ENCODE assay signal across 8 mouse cellular contexts in the genomic region with DNA sequence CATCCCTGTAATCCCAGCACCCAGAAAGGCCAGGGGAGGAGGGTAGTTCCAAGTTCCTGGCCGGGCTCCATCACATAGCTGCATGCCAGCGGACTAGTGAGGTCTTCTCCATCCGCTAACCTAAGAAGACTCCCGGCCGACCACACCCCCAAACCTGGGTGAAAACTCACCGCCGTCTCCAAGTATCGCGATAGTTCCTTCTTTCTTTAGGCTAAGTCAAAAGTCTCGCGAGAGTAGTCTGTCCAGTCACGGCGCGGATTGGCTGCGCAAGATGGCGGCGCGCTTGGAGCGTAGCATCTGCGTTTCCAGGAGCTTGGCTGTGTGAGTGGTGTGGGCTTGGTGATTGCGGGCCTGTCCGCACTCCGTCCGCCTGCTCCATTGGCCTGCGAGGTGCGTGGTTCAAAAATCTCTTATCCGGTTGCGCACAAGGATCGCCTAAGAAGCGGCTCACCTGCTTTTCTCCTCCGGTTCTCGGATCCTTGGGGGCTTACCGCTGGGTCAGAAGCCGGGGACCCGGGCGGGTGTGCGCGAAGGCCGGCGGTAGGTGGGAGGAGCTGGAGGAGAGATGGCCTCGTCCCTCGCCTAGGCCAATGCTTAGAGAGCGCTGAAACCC. TPM values are rescaled to one million over a fixed set of nuclear protein-coding genes. Genes with fewer than 3 reads are reported as not detected.
A peak's percentile ranks its signal among the peaks of the same experiment; 100 is the strongest.
DNase-seq lines count a peak whose midpoint lies in the region; ATAC-seq lines count a peak whose summit lies in the region.

Gene Mettl16, plus strand, starts transcription at position 236 of the 613 bp plus-strand sequence.

- no peaks in the 10 kb centered on the region for H3K27me3 ChIP-seq in heart, embryonic 10.5 days (ENCODE audit: insufficient read depth, poor library complexity, severe bottlenecking)
- no peaks in the 10 kb centered on the region for H3K27me3 ChIP-seq in kidney, embryonic 15.5 days

- peak within 1 kb of the TSS; percentile 92 for H3K4me3 ChIP-seq in heart, embryonic 10.5 days
- H3K4me3 ChIP-seq in kidney, embryonic 15.5 days (replicated peaks) = peak within 1 kb of the TSS; percentile 81

- ATAC-seq in erythroblast, adult 5-6 weeks (replicated peaks; ENCODE audit: low FRiP score, poor library complexity, severe bottlenecking) = peak; percentile 96
- ATAC-seq in kidney, embryonic 15.5 days (replicated peaks; ENCODE audit: low FRiP score) = peak; percentile 97
- peak; percentile 97 for ATAC-seq in monocyte, adult 5-6 weeks (replicated peaks; ENCODE audit: insufficient number of reproducible peaks, low FRiP score, low TSS enrichment, poor library complexity, severe bottlenecking)

- peaks cover 16% of the 10 kb centered on the region for H3K4me1 ChIP-seq in heart, embryonic 10.5 days
- H3K4me1 ChIP-seq in kidney, embryonic 15.5 days = peaks cover 16% of the 10 kb centered on the region

- peak; percentile 92 to 94 for DNase-seq in B cell, adult 2 months
- DNase-seq in brain, adult 2 months (ENCODE audit: low read depth, low spot score) = peak; percentile 98
- DNase-seq in heart, embryonic 10.5 days (ENCODE audit: low spot score) = peak; percentile 98
- DNase-seq in liver = peak; percentile 94
- DNase-seq in spleen, postnatal 4 days (ENCODE audit: low spot score in 2 of 2) = peak; percentile 94 to 96

- H3K27ac ChIP-seq in heart, embryonic 10.5 days = peak within 1 kb of the TSS; percentile 96
- peak within 1 kb of the TSS; percentile 97 for H3K27ac ChIP-seq in kidney, embryonic 15.5 days

- peak within 1 kb of the TSS; percentile 71 for H3K9ac ChIP-seq in kidney, embryonic 15.5 days

- peaks cover 26% of the 10 kb centered on the region for H3K36me3 ChIP-seq in heart, embryonic 10.5 days
- peaks cover 26% of the 10 kb centered on the region for H3K36me3 ChIP-seq in kidney, embryonic 15.5 days

- under 1% methylated on average over 43 of the region's 43 CpGs for WGBS in heart, embryonic 10.5 days
- under 1% methylated on average over 43 of the region's 43 CpGs for WGBS in kidney, embryonic 15.5 days

- H3K4me2 ChIP-seq in kidney, embryonic 15.5 days = peak within 1 kb of the TSS; percentile 72

- no peaks in the 10 kb centered on the region for H3K9me3 ChIP-seq in heart, embryonic 10.5 days
- no peaks in the 10 kb centered on the region for H3K9me3 ChIP-seq in kidney, embryonic 15.5 days (replicated peaks)

RNA-seq across cellular contexts. Expression of gene Mettl16, which starts in this region (rescaled TPM):
- 1.3 and 2.5 TPM in 2 replicates for total RNA-seq in erythroblast, adult 5-6 weeks (2015; ENCODE audit: low replicate concordance)
- total RNA-seq in erythroblast, adult 5-6 weeks (2017; ENCODE audit: low replicate concordance) = 9.7 and 15.3 TPM in 2 replicates
- polyA plus RNA-seq in heart, embryonic 10.5 days (2016; fragmentation: Nextera tagmentation; extraction: Ambion mirVana) = 43.2 and 52.9 TPM in 2 replicates
- 54.8 and 55.4 TPM in 2 replicates for polyA plus RNA-seq in kidney, embryonic 15.5 days (2015; fragmentation: Nextera tagmentation; extraction: Ambion mirVana)
- 26.1 to 29.5 TPM (median 28.1 TPM) in 3 replicates for total RNA-seq in monocyte, adult 5-6 weeks (2017)

Comparison
In these comparisons a context has a peak if more than half of its experiments do, and no peak if none do; other contexts are left out.
1. Peak in every context shown above with its lines: DNase-seq, ATAC-seq, H3K4me3 ChIP-seq and H3K27ac ChIP-seq.